Mouse (Mus musculus) kidney, postnatal 25 days (tissue): ENCODE measurements around the gene Mief2.
A peak's percentile ranks its signal among the peaks of the same experiment; 100 is the strongest.

Experiments
- DNase-seq, 2 experiments: peaks; one replicate each; pipeline ENCODE4 v3.0.0; 2021; ENCODE audit warnings: mixed read lengths in 2 of 2

Mief2 gene

GRCm38 (mm10) chr11:60719263-60719662, 8.9 kb upstream of the Mief2 start:
- DNase-seq = no peak

GRCm38 (mm10) chr11:60726601-60727391, 1.4 kb upstream of the Mief2 start, which contains the start of gene Flii:
Gene Flii (minus strand): TSS chr11:60727263.
- peak; percentile 84 to 91 for DNase-seq

- no peak for DNase-seq
Measured at GRCm38 (mm10) chr11:60727392-60728140, 632 bp upstream of the Mief2 start.

GRCm38 (mm10) chr11:60729217-60729641, 1.0 kb downstream of the Mief2 start:
- DNase-seq = no peak

- DNase-seq = no peak
Measured at GRCm38 (mm10) chr11:60730169-60730568, 2.0 kb downstream of the Mief2 start.

GRCm38 (mm10) chr11:60731251-60731650, 3.1 kb downstream of the Mief2 start:
- DNase-seq = no peak

GRCm38 (mm10) chr11:60734206-60734605, 6.0 kb downstream of the Mief2 start:
- no peak for DNase-seq

GRCm38 (mm10) chr11:60735191-60735590, 7.0 kb downstream of the Mief2 start:
- no peak for DNase-seq

- DNase-seq = no peak
Measured at GRCm38 (mm10) chr11:60736491-60736890, 8.3 kb downstream of the Mief2 start.

GRCm38 (mm10) chr11:60737450-60737849, 9.3 kb downstream of the Mief2 start:
- DNase-seq = no peak

GRCm38 (mm10) chr11:60740321-60740720, 12.1 kb downstream of the Mief2 start:
- DNase-seq = no peak

GRCm38 (mm10) chr11:60755570-60755969, 27.4 kb downstream of the Mief2 start:
- DNase-seq = no peak

- no peak for DNase-seq
Measured at GRCm38 (mm10) chr11:60761681-60762080, 33.5 kb downstream of the Mief2 start.

GRCm38 (mm10) chr11:60766969-60767368, 38.8 kb downstream of the Mief2 start:
- DNase-seq = no peak

GRCm38 (mm10) chr11:60769322-60769721, 41.1 kb downstream of the Mief2 start:
- no peak for DNase-seq

GRCm38 (mm10) chr11:60770776-60771175, 42.6 kb downstream of the Mief2 start:
- DNase-seq = no peak

GRCm38 (mm10) chr11:60772161-60772560, 44.0 kb downstream of the Mief2 start:
- DNase-seq = no peak

- DNase-seq = no peak
Measured at GRCm38 (mm10) chr11:60774158-60774689, 46.0 kb downstream of the Mief2 start.

- no peak for DNase-seq
Measured at GRCm38 (mm10) chr11:60774841-60775240, 46.6 kb downstream of the Mief2 start.

GRCm38 (mm10) chr11:60775578-60775977, 47.4 kb downstream of the Mief2 start:
- DNase-seq = no peak

- DNase-seq = no peak
Measured at GRCm38 (mm10) chr11:60776107-60776828, 48.1 kb downstream of the Mief2 start.

GRCm38 (mm10) chr11:60776829-60777740, 48.9 kb downstream of the Mief2 start, which contains the start of the genes Top3a and Smcr8:
Gene Top3a (minus strand): TSS chr11:60777365.
Gene Smcr8 (plus strand): TSS chr11:60777524.
- DNase-seq = peak; percentile 87 to 92
